Mouse (Mus musculus) brain, embryonic 14.5 days (tissue): ENCODE data around the gene Lrriq3. TPM values are rescaled to one million over a fixed set of nuclear protein-coding genes. Genes with fewer than 3 reads are reported as not detected.

ENCODE experiments used
- DNase-seq: peaks from one replicate; pipeline ENCODE4 v3.0.0-alpha.2; 2011; ENCODE audit warnings: low read depth
- CTCF ChIP-seq: fragments of 200-500 bp; IDR thresholded peaks from 2 replicates; pipeline ENCODE4 v1.5.1; 2012; ENCODE audit warnings: inconsistent platforms, mild to moderate bottlenecking, moderate library complexity, borderline replicate concordance; ENCODE audit not compliant: insufficient read depth, insufficient read length; ENCODE audit errors: extremely low read depth
- POLR2A ChIP-seq: fragments of 200-500 bp; IDR thresholded peaks from 2 replicates; pipeline ENCODE4 v1.6.1; 2012; ENCODE audit warnings: mild to moderate bottlenecking, inconsistent platforms, borderline replicate concordance; ENCODE audit not compliant: poor library complexity, insufficient read depth, insufficient read length, severe bottlenecking; ENCODE audit errors: extremely low read depth
- polyA plus RNA-seq: library from polyadenylated mRNA; depleted of rRNA; stranded (reverse); fragments of >200 nt; gene quantifications from 2 replicates; pipeline ENCODE4 v1.2.3, GENCODE M21; 2012; rRNA removed

The Lrriq3 gene
- 0.39 and 0.51 TPM in 2 replicates for polyA plus RNA-seq

GRCm38 (mm10) chr3:155093116-155093956 lies at the start of gene Lrriq3, which contains the start of gene Fpgt:
Gene Lrriq3, plus strand, starts transcription at chr3:155093434.
Gene Fpgt, minus strand, starts transcription at chr3:155093403.
- DNase-seq = peak; percentile 99

GRCm38 (mm10) chr3:155052021-155052420 lies 41.2 kb upstream of the Lrriq3 start:
- TF ChIP-seq POLR2A (no peak), CTCF (no peak)
- no peak for DNase-seq

More at GRCm38 (mm10) chr3:155093116-155093956, at the start of gene Lrriq3, which contains the start of gene Fpgt:
- TF ChIP-seq POLR2A (peak; percentile 39; the same call in 1 of the 2 replicates), CTCF (no peak)

GRCm38 (mm10) chr3:155053189-155053588 lies 40.0 kb upstream of the Lrriq3 start:
- TF ChIP-seq CTCF = no peak
- no peak for DNase-seq

- no peak for DNase-seq
- TF ChIP-seq POLR2A (no peak), CTCF (no peak)
Measured at GRCm38 (mm10) chr3:155055231-155055916, 37.9 kb upstream of the Lrriq3 start, which contains the start of gene Tnni3k. Gene Tnni3k, minus strand, starts transcription at chr3:155055407.

- TF ChIP-seq POLR2A (no peak), CTCF (no peak)
- DNase-seq = no peak
Measured at GRCm38 (mm10) chr3:155056606-155057005, 36.6 kb upstream of the Lrriq3 start.

- no peak for DNase-seq
- TF ChIP-seq POLR2A = no peak
Measured at GRCm38 (mm10) chr3:155057566-155057965, 35.7 kb upstream of the Lrriq3 start.

GRCm38 (mm10) chr3:155058800-155059448 lies 34.3 kb upstream of the Lrriq3 start:
- TF ChIP-seq POLR2A (no peak), CTCF (no peak)
- no peak for DNase-seq

GRCm38 (mm10) chr3:155059449-155059822 lies 33.8 kb upstream of the Lrriq3 start:
- DNase-seq = no peak
- TF ChIP-seq POLR2A = no peak
- TF ChIP-seq CTCF = no peak

GRCm38 (mm10) chr3:155077908-155078307 lies 15.3 kb upstream of the Lrriq3 start:
- DNase-seq = no peak
- TF ChIP-seq POLR2A = no peak
- no peak for TF ChIP-seq CTCF

- TF ChIP-seq CTCF (no peak), POLR2A (no peak)
- no peak for DNase-seq
Measured at GRCm38 (mm10) chr3:155092081-155092480, 1.2 kb upstream of the Lrriq3 start.

- TF ChIP-seq POLR2A (no peak), CTCF (no peak)
Measured at GRCm38 (mm10) chr3:155099266-155099665, 6.0 kb downstream of the Lrriq3 start.

More at GRCm38 (mm10) chr3:155099266-155099665, 6.0 kb downstream of the Lrriq3 start:
- DNase-seq = no peak
